Mouse (Mus musculus) telencephalon, adult 2 months (tissue): ENCODE measurements around the gene Ms4a4d.
"Not testable (repeated sequence)": the region's sequence is repeated elsewhere in the genome, so short reads cannot be mapped to it uniquely, and the experiment has no call there.

Experiments used
- DNase-seq: peaks from one replicate; pipeline ENCODE4 v3.0.0-alpha.2; 2011; ENCODE audit warnings: low read depth, low spot score

Gene Ms4a4d

DNA sequence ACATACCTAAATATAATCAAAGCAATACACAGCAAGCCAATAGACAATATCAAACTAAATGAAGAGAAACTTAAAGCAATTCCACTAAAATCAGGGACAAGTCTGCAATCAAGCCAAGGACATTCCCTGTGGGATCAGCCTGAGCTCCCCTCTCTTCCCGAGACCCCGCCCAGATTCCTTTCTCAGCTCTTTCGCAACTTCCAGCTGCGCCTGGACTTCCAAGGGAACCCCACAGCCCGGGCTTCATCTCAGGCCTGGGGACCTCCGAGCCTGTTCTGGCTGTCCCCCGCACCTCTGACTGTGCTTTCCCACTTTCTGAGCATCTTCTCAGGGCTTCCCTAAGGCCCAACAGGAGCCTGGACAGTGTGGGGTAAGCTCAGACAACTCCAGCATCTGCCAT lies at the start of gene Ms4a4d:
Gene Ms4a4d, plus strand, starts transcription at position 209 of the 400 bp plus-strand sequence.
- DNase-seq: no peak

DNA sequence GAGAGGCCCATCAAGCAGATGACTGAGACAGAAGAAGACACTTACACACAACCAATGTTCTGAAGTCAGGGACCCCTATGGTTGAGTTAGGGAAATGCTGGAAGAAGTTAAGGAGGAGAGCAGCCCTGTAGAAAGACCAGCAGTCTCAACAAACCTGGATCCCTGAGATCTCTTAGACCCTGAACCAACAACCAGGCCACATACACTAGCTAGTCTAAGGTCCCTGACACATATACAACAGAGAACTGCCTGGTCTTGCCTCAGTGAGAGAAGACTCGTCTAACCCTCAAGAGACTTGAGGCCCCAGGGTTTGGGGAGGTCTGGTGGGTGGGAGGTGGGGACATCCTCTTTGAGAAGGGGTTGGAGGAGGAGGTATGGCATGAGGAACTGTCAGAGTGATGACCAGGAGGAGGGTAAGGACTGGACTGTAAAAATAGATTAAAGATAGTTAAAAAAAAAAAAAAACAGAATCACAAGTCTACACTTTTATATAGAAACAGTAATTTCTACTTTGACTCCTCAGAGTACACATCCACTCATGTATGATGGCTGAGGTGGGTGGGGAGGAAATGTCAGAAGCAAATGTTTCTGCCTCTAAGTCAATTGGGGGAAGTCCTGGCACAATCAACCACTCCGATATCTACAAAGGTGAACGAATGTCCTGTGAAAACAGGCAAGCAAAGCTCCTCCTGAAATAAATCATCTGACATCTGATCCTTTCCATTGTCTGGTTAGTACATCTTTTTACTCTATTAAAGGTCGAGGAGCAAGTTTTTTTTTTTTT lies 45.0 kb upstream of the Ms4a4d start:
- DNase-seq: no peak

DNA sequence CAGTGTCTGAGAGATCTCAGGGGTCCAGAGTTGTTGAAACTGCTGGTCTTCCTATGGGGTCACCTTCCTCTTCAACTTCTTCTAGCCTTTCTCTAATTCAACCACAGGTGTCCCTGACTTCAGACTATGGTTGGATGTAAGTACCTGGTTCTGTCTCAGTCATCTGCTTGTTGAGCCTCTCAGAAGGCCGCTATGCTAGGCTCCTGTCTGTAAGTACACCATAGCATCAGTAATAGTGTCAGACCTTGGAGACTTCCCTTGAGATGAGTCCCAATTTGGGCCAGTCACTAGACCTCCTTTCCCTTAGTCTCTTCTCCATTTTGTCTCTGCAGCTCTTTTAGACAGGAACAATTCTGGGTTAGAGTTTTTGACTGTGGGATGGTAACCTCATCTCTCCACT lies 43.9 kb upstream of the Ms4a4d start:
- no peak for DNase-seq

DNA sequence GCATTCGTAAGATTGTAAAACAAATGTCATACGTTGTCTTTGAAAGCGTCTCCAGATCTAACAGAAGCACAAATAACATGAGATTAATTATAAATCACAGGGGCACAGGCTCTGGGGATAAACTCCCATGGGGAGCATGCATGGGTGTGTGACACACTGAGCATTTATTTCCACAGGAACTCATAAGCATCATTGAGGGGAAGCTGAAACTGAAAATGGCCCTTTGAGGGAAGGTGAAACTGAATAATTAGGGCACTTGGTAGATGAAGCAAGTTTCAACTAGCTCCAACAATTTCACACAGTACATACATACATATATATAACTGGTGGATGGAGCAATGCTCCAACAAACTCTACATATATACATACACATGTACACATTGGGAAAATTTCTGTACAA lies 42.1 kb upstream of the Ms4a4d start:
- DNase-seq: no peak

DNA sequence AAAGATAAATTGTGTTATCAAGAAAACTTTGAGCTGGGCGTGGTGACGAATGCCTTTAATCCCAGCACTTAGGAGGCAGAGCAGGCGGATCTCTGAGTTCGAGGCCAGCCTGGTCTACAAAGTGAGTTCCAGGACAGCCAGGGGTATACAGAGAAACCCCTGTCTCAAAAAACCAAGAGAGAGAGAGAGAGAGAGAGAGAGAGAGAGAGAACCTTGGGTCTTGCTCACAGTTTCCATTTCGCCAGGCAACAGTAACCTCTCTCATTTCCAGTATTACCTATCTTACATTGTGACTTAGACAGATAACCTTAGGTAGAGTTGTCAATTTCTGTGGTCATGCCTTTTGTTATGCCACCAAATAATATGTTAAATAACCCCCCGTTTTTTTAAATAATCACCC lies 40.2 kb upstream of the Ms4a4d start:
- no peak for DNase-seq

DNA sequence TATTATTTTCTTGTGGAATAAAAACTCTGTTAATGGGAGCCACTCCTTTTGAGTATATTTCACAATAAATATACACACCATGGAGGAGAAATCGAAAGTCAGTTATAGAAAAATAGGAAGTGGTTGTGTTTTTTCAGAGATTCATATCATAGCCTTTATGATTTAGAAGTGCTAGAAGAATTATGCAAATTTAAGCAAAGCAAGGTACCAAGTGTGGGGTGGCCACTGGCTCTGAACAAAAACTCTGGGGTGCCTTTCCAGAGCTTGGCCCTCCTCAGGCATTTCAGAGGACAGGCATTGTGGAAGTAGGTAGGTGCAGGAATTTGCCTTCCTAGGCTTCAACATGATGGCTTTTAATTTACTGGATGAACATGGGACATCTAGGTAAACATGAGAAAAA lies 39.3 kb upstream of the Ms4a4d start:
- not testable (repeated sequence) for DNase-seq

DNA sequence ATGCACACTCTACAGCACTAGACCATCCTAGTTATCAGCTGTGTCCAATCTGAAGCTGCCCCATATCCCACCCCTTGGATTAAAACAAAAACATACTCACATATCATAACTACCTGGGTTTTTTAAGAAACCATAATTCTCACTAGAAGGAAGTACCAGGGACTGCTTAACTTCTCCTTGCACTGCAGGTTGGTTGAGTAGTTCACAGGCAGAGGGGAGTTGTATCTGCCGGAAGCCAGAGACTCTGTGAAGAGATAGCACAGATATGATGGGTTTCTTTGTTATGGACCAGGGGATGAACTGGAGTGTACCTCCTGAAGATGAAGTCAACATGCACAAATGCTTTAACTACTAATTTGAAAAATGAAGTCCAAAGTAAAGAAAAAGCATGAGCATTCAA lies 35.8 kb upstream of the Ms4a4d start:
- DNase-seq: no peak

DNA sequence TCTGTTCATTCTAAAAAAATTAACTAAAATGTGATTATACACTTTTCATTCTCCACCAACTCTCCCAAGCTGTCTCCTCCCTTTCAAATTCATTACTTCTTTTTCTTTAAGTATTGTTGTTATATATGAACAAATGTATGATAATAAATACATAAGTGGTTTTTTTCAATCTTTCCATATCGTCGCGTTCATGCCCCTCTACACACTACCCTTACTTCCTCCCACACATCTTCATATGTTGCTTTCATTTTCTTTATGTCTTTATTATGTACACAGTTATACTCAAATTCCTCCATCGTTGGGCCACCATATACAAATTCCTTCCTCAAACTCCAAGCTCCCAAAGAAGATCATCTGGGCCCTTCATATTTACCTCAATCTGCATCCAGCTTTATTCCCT lies 35.3 kb upstream of the Ms4a4d start:
- DNase-seq: no peak

DNA sequence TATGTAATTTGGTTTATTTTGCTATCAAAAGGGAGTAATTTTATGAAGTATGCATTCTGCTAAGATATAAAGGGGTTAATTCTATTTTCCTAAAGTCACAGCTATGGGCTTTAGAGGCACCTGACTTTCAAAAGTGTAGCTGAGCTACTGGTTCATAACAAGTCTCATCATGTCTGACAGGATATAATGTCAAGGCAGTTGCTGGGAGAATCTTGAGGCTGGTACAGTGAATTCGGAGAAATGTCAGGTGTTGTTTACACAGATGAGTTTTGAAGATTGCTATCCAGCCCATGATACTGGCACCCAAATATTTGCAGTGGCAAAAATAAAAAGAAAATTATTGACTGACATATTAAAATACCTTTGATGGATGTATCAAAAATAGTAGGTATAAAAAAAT lies 31.7 kb upstream of the Ms4a4d start:
- DNase-seq: no peak

DNA sequence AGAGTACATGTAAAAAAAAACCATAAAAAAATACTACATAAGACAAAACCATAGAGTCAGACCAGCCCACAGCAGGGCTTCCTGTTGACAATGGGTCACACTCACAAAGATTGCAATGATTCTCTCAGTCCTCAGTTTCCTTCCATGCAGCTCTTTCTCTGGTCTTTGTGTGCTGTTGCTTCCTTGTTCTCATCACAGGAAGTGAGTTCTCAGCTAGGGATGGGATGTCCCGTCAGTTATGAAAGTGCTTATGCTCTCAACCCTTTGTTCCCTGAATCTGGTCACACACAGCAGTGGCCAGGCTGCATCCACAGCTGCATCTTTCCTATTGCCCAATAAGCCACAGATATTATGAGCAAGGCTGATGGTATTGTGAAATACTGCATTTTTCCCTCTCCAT lies 23.1 kb upstream of the Ms4a4d start:
- DNase-seq: no peak

DNA sequence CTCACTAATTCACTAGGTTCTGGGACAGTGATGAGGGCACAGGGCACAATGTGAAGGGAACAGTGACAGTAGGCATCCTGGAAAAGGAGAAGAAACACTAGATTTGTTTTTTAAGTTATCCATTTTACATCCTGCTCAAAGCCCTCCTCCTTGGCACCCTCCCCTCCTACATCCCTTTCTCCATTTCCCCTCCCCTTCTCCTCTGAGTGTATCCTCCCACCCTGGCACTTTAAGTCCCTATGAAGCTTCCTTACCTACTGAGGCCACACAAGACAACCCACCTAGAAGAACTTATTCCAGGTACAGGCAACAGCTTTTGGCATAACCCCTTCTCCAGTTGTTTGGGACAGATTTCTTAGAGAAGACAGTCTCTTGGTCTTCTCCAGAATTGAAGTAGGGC lies 20.4 kb upstream of the Ms4a4d start, which contains the start of gene Ms4a6b:
Gene Ms4a6b, plus strand, starts transcription at position 267 of the 400 bp plus-strand sequence.
- no peak for DNase-seq

DNA sequence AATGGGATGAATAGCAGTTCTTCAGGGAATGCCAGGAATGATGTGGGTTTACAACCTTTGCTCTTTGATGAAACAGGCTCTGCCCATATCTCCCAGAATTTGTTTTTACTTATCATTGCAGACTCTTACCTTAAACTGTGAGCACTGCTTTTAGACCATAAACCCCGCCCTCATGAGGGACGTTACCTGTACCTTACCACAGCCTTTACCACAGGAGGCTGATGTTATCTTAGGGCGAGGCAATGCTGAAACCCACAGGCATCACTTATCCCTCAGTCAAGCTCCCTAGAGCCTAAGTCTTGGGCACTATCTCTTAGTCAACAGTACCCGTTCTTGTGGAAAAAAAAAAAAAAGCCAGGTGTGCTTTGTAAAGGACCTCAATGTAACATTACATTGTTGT lies 19.8 kb upstream of the Ms4a4d start:
- no peak for DNase-seq

DNA sequence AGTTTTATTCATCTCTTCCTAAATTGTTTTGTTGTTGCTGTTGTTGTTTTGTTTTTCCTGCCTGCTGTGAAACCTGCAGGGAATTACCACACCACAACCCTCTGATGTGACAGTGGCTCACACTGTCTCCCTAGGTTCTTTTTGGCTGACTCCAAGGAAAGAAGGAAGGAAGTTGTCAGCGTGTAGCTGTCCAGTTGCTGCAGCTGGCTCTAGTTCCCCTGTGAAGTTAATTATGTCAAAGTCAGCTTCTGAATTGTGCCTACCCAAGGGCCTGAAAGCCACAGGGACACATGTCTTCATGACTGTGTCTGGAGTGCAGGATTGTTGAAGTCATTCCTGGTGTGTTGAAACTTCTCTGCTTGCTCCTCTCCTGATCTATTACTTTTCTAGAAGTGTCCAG lies 19.2 kb upstream of the Ms4a4d start:
- DNase-seq: not testable (repeated sequence)

DNA sequence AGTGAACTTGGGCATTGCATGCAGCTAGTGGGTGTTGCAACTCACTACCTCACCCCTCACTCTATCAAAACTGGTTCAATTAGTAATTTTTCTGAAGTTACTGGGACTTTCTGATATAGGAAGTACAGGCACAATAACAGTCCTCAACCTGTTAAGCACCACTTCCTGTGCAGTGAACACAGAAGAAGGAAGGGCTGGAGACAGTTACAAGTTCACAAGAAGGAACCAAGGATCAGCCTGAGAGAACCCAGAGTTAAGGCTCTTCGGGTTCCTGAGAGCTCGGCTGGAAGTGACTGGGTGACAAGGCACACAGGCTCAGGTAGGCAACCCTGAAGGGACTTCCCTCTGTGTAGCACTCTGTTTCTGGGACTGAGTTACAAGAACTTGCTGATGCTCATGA lies 18.2 kb upstream of the Ms4a4d start:
- not testable (repeated sequence) for DNase-seq

DNA sequence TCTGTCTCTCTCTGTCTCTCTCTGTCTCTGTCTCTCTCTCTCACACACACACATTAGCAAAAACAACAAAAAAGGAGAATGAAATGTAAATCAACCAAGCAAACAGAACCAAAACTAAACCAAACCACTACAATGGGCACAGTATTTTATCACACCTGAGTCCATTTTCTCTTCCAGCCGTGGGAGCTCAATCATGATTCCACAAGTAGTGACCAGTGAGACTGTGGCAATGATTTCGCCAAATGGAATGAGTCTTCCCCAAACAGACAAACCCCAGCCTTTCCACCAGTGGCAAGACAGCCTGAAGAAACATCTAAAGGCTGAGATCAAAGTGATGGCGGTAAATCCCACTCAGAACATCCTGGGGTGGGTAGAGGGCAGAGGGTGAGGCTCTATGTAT lies 16.5 kb upstream of the Ms4a4d start:
- no peak for DNase-seq

DNA sequence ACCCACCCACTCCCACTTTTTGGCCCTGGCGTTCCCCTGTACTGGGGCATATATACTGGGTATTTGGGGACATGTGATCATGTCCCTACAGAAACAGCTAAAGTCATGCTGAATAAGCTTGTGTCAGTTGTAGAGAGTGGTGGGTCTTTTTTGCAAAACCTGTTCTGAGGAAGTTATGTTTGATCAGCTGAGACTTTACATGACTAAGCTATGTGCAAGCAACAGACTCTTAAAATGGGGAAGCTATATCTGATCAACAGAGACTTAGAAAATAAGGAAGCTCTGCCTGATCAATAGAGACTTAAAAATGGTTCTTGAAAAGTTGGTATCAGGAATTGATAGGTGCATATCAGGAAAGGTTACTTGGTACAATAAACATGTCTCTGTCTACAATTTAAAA lies 3.2 kb upstream of the Ms4a4d start:
- DNase-seq: no peak

DNA sequence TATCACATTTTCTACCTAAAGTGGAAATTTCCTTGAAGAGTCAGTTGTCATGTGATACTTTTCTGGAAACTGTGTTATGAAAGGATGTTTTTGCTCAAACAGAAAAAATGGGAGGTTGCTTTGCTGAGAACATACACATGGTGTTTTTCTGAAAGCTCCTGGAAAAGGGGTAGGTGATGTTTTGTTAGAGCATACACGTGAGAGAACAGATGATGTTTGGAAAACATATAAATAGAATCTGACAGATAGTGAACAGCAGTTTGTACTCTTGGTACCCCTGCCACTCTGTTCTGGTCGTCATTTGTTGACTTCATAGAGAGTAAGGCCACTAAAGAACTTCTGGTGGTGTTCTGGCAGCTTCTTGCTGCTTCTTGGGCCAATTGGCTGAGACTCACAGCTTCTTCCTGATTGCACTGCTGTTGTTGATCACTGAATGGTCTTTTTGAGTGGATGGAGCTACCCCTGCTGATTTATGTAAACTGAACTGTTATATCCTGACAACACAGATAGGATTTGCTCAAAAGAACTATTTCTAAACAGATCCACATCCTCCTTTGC lies 2.6 kb upstream of the Ms4a4d start:
- no peak for DNase-seq

DNA sequence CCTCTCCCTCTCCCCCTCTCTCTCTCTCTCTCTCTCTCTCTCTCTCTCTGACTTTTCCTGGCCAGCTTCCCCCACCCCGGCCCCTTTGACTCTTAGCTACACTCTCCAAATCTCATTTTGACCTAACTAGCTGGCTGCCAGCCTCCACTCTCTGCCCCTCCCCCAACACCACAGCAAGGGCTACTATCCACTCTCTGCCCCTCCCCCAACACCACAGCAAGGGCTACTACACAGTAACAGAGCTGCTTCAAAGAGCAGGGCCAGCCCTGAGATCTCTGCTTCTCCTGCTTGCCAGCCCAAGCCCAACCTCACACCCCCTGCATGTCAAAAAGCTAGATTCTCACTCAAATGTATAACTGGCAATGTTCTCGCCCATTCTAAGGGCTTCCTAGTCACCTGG lies 735 bp downstream of the Ms4a4d start:
- DNase-seq: no peak

DNA sequence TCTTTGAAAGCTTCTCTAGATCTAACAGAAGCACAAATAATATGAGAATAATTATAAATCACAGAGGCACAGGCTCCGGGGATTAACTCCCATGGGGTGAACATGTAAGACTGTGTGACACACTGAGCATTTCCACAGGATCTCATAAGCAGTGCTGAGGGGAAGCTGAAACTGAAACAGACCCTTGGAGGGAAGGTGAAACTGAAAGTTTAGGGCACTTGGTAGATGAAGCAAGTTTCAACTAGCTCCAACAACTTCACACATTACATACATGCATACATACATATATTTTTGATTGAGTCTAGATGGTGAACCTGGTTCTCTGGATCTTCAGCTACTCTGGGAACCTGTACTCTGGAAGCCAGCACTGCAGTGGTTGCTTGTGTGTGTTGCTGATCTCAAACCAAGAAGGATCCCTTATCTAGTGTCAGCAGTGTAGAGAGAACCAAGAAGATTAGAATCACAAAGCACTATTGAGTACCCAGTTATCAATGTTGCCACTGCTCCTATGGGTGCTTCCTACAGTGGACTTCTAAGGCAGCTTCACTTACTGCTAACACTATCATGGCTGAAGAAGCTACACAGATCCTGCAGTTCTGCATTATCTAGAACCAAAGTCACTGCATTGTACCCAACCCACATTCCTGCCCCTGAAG lies 3.7 kb downstream of the Ms4a4d start:
- DNase-seq: not testable (repeated sequence)

DNA sequence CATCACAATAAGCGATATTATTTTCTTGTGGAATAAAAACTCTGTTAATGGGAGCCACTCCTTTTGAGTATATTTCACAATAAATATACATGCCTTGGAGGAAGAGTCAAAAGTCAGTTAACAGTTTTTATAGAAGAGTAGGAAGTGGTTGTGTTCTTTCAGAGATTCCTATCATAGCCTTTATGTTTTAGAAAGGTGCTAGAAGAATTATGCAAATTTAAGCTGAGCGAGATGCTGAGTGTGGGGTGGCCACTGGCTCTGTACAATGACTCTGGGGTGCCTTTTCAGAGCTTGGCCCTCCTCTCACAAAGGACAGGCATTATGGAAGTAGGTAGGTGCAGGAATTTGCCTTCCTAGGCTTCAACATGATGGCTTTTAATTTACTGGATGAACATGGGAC lies 7.8 kb downstream of the Ms4a4d start:
- DNase-seq: not testable (repeated sequence)

DNA sequence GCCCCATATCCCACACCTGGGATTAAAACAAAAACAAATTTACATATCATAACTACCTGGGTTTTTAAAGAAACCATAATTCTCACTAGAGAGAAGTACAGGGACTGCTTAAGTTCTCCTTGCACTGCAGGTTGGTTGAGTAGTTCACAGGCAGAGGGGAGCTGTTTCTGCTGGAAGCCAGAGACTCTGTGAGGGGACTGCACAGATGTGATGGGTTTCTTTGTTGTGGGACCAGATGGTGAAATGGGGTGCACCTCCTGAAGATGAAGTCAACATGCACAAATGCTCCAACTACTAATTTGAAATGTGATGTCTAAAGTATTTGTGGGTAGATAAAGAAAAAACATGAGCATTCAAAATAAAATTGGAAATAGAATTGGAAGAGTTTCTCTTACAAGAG lies 11.3 kb downstream of the Ms4a4d start:
- no peak for DNase-seq

DNA sequence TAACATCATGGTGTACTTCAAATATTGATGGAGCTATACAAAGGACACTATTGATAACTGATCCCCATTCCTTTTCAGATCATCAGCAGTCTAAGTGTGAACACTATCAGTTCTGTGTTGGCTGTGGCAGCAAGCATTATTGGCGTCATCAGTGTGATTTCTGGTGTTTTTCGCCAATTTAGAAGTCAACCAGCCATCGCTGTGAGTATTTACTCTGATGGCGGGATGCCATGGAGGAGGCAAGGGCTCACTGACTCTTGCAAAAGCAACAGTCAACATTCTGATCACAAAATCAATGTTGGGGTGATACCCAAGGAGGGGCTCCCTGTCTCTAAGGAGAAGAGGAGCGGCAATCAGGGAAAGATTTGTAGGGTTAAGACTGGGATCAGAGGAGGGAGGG lies 18.1 kb downstream of the Ms4a4d start:
- no peak for DNase-seq

DNA sequence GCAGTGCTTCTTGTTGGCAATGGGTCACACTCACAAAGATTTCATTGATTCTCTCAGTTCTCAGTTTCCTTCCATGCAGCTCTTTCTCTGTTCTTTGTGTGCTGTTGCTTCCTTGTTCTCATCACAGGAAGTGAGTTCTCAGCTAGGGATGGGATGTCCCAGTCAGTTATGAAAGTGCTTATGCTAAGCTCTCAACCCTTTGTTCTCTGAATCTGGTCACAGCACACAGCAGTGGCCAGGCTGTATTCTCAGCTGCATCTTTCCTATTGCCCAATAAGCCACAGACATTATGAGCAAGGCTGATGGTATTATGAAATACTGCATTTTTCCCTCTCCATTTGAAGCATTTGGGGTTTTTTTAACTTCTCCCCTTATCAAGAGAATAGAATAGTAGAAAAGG lies 23.0 kb downstream of the Ms4a4d start:
- not testable (repeated sequence) for DNase-seq
